Mouse (Mus musculus): Measurements from ENCODE around the gene Snx30. TPM values are rescaled to one million over a fixed set of nuclear protein-coding genes. Genes with fewer than 3 reads are reported as not detected.
A peak's percentile ranks its signal among the peaks of the same experiment; 100 is the strongest.

Gene Snx30
- total RNA-seq, 4 experiments from 2014 or later = 2.9 to 4.5 (median 3.8) TPM

GRCm38 (mm10) chr4:59822119-59822518 is 16.5 kb downstream of the Snx30 start:
- DNase-seq (ENCODE audit: low spot score in 2 of 2) = no peak

GRCm38 (mm10) chr4:59823470-59823869 is 17.8 kb downstream of the Snx30 start:
- DNase-seq (ENCODE audit: low spot score in 2 of 2) = peak; percentile 20 to 22

- no peak for DNase-seq (ENCODE audit: low spot score in 2 of 2)
Observed at GRCm38 (mm10) chr4:59824860-59825259, 19.2 kb downstream of the Snx30 start.

GRCm38 (mm10) chr4:59825634-59826033 is 20.0 kb downstream of the Snx30 start:
- no peak for DNase-seq (ENCODE audit: low spot score in 2 of 2)

- no peak for DNase-seq (ENCODE audit: low spot score in 2 of 2)
Observed at GRCm38 (mm10) chr4:59826381-59826780, 20.7 kb downstream of the Snx30 start.

GRCm38 (mm10) chr4:59829072-59829471 is 23.4 kb downstream of the Snx30 start:
- DNase-seq (ENCODE audit: low spot score in 2 of 2) = no peak

- DNase-seq (ENCODE audit: low spot score in 2 of 2) = no peak
Observed at GRCm38 (mm10) chr4:59831038-59831437, 25.4 kb downstream of the Snx30 start.

GRCm38 (mm10) chr4:59832810-59833209 is 27.2 kb downstream of the Snx30 start:
- no peak for DNase-seq (ENCODE audit: low spot score in 2 of 2)

GRCm38 (mm10) chr4:59837659-59838058 is 32.0 kb downstream of the Snx30 start:
- DNase-seq (ENCODE audit: low spot score in 2 of 2) = no peak

- no peak for DNase-seq (ENCODE audit: low spot score in 2 of 2)
Observed at GRCm38 (mm10) chr4:59844460-59845244, 39.0 kb downstream of the Snx30 start.

- no peak for DNase-seq (ENCODE audit: low spot score in 2 of 2)
Observed at GRCm38 (mm10) chr4:59845245-59845637, 39.6 kb downstream of the Snx30 start.

- DNase-seq (ENCODE audit: low spot score in 2 of 2) = no peak
Observed at GRCm38 (mm10) chr4:59847447-59847846, 41.8 kb downstream of the Snx30 start.

GRCm38 (mm10) chr4:59850181-59850580 is 44.5 kb downstream of the Snx30 start:
- DNase-seq (ENCODE audit: low spot score in 2 of 2) = peak; percentile 58 to 64

GRCm38 (mm10) chr4:59850886-59851623 is 45.4 kb downstream of the Snx30 start:
- DNase-seq (ENCODE audit: low spot score in 2 of 2) = no peak

- no peak for DNase-seq (ENCODE audit: low spot score in 2 of 2)
Observed at GRCm38 (mm10) chr4:59853155-59853554, 47.5 kb downstream of the Snx30 start.

GRCm38 (mm10) chr4:59859693-59860425 is 54.2 kb downstream of the Snx30 start:
- DNase-seq (ENCODE audit: low spot score in 2 of 2) = no peak

GRCm38 (mm10) chr4:59860431-59860830 is 54.8 kb downstream of the Snx30 start:
- DNase-seq (ENCODE audit: low spot score in 2 of 2) = no peak

GRCm38 (mm10) chr4:59861871-59862270 is 56.2 kb downstream of the Snx30 start:
- no peak for DNase-seq (ENCODE audit: low spot score in 2 of 2)

- no peak for DNase-seq (ENCODE audit: low spot score in 2 of 2)
Observed at GRCm38 (mm10) chr4:59862335-59862734, 56.7 kb downstream of the Snx30 start.

GRCm38 (mm10) chr4:59863869-59864268 is 58.2 kb downstream of the Snx30 start:
- DNase-seq (ENCODE audit: low spot score in 2 of 2) = no peak

- no peak for DNase-seq (ENCODE audit: low spot score in 2 of 2)
Observed at GRCm38 (mm10) chr4:59868086-59868485, 62.4 kb downstream of the Snx30 start.

- DNase-seq (ENCODE audit: low spot score in 2 of 2) = peak in 1 of 2 experiments; percentile 24
Observed at GRCm38 (mm10) chr4:59869488-59870057, 63.9 kb downstream of the Snx30 start.

All from gastrocnemius, adult 8-10 months (tissue).